Mouse (Mus musculus) adrenal gland, postnatal 36 days (tissue): ENCODE results near the gene Irf9. TPM values are rescaled to one million over a fixed set of nuclear protein-coding genes. Genes with fewer than 3 reads are reported as not detected.

Experiments used
- DNase-seq, 2 experiments: peaks; one replicate each; pipeline ENCODE4 v3.0.0; 2021; ENCODE audit warnings: mixed read lengths in 1 of 2
- long read RNA-seq, 2 experiments: library from polyadenylated mRNA; stranded (forward); transcript quantifications; one replicate each; pipeline ENCODE4 v2.0.0; 2021; ENCODE audit warnings: borderline sequencing depth in 2 of 2
- total RNA-seq, 2 experiments: library from RNA; stranded (reverse); gene quantifications; 2 replicates each; pipeline ENCODE4 v1.2.3; 2021

The Irf9 gene
- 10 to 100 TPM; 30.3 to 30.6 TPM for total RNA-seq
- long read RNA-seq, experiment 1, transcript Irf9-202 (9 exons, 2,459 nt), result major isoform, 21 of 34 reads
- long read RNA-seq, experiment 1, partial matches to known transcripts, result 7 of 34 reads
- long read RNA-seq, experiment 1, other reads (novel, unspliced or antisense), result 6 of 34 reads
- long read RNA-seq, experiment 2, transcript Irf9-202 (9 exons, 2,459 nt), result major isoform, 8 of 20 reads
- long read RNA-seq, experiment 2, partial matches to known transcripts, result 3 of 20 reads
- long read RNA-seq, experiment 2, other reads (novel, unspliced or antisense), result 5 of 20 reads

GRCm38 (mm10) chr14:55603271-55603632 is at the start of gene Irf9:
Gene Irf9 (plus strand): TSS chr14:55603571.
- no peak for DNase-seq

GRCm38 (mm10) chr14:55554635-55555034 is 48.7 kb upstream of the Irf9 start:
- no peak for DNase-seq

GRCm38 (mm10) chr14:55555788-55556187 is 47.6 kb upstream of the Irf9 start:
- DNase-seq, result no peak

GRCm38 (mm10) chr14:55557003-55557402 is 46.4 kb upstream of the Irf9 start:
- DNase-seq, result peak; percentile 80 to 88

- DNase-seq, result no peak
These were observed 45.8 kb upstream of the Irf9 start for GRCm38 (mm10) chr14:55557587-55557986.

GRCm38 (mm10) chr14:55558740-55559448 is 44.5 kb upstream of the Irf9 start:
- DNase-seq, result no peak

- DNase-seq, result peak; percentile 94
These were observed 43.6 kb upstream of the Irf9 start, which contains the start of gene Dcaf11 for GRCm38 (mm10) chr14:55559799-55560201. Gene Dcaf11 (plus strand): TSS chr14:55560006.

- peak; percentile 98 for DNase-seq
These were observed 42.9 kb upstream of the Irf9 start, which contains the start of gene A730061H03Rik for GRCm38 (mm10) chr14:55560202-55561073. Gene A730061H03Rik (minus strand): TSS chr14:55560406.

- DNase-seq, result no peak
These were observed 41.5 kb upstream of the Irf9 start for GRCm38 (mm10) chr14:55561860-55562259.

GRCm38 (mm10) chr14:55563249-55563648 is 40.1 kb upstream of the Irf9 start:
- DNase-seq, result no peak

- no peak for DNase-seq
These were observed 37.6 kb upstream of the Irf9 start for GRCm38 (mm10) chr14:55565748-55566147.

- DNase-seq, result no peak
These were observed 35.9 kb upstream of the Irf9 start for GRCm38 (mm10) chr14:55567496-55567895.

GRCm38 (mm10) chr14:55570588-55570987 is 32.8 kb upstream of the Irf9 start:
- no peak for DNase-seq

- no peak for DNase-seq
These were observed 31.6 kb upstream of the Irf9 start for GRCm38 (mm10) chr14:55571760-55572159.

GRCm38 (mm10) chr14:55575302-55575701 is 28.1 kb upstream of the Irf9 start, which contains the start of gene Fitm1:
Gene Fitm1 (plus strand): TSS chr14:55575617.
- peak in 1 of 2 experiments; percentile 42 for DNase-seq

- no peak for DNase-seq
These were observed 27.7 kb upstream of the Irf9 start for GRCm38 (mm10) chr14:55575711-55576110.

- peak in 1 of 2 experiments; percentile 30 for DNase-seq
These were observed 27.0 kb upstream of the Irf9 start for GRCm38 (mm10) chr14:55576376-55576775.

GRCm38 (mm10) chr14:55577871-55578667 is 25.3 kb upstream of the Irf9 start, which contains the start of gene Psme1:
Gene Psme1 (plus strand): TSS chr14:55578123.
- peak; percentile 88 to 92 for DNase-seq

GRCm38 (mm10) chr14:55578668-55579269 is 24.6 kb upstream of the Irf9 start:
- peak; percentile 85 for DNase-seq

GRCm38 (mm10) chr14:55579511-55580496 is 23.6 kb upstream of the Irf9 start:
- no peak for DNase-seq
